Mouse (Mus musculus) NIH3T3 (cell line): ENCODE measurements around the gene Stim2.

ENCODE experiments used
- DNase-seq: peaks from one replicate; pipeline ENCODE4 v3.0.0-alpha.2; 2012; ENCODE audit warnings: low read depth

The Stim2 gene

GRCm38 (mm10) chr5:53998146-53998742 is at the start of gene Stim2:
Gene Stim2 (plus strand): TSS chr5:53998499.
- peak; percentile 98 for DNase-seq

GRCm38 (mm10) chr5:53948606-53949266 is 49.6 kb upstream of the Stim2 start:
- DNase-seq = peak; percentile 49

- DNase-seq = no peak
Measured at GRCm38 (mm10) chr5:53950189-53950588, 48.1 kb upstream of the Stim2 start.

DNA sequence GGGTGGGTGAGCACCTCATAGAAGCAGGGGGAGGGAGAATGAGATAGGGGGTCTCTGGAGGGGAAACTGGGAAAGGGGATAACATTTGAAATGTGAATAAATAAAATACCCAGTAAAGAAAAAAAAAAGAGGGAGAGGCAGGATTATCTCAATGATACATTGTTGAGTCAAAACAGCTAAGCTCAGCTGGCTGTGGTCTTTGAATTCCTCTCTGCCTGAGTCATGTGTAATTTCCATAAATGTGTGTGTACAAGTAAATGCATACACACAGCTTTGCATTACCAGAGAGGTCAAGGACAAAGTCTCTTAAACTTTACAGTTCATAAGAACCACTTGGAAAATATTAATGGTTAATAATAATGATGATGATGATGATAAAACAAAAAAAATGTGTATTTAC is 45.1 kb upstream of the Stim2 start:
- DNase-seq = peak; percentile 71

DNA sequence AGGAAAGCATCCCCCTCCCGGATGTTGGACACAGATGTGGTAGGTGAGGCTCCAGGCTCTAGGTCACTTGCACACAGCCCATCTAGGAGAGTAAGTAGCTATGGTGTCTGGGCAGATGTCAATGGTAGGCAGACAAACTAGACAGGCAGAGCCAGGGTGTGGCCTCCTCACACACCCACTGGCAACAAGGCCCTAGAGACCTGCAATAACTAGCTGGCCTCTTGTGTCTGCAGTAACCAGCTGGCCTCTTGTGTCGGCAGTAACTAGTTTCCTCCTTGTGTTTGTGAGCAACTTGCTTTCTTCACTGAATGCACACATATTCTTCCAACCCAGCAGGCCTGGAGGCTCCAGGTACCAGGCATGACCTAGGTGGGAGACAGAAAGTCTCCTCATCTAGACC is 44.5 kb upstream of the Stim2 start:
- DNase-seq = no peak

DNA sequence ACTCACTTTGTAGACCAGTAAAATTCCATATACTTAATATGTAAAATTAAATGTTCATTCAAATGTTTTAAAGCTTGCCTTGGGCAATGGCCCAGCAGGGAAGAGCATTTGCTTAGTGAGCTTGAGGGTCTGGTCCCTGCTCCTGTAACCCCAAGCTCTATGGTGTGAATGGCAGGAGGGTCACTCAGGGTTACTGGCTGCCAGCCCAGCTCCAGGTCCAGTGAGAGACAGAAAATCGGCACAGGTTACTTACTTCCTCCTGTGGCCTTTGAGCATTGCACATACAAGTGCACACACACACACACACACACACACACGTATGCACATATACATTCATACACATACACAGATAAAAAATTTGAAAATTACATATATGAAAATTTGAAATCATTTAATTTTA is 42.3 kb upstream of the Stim2 start:
- no peak for DNase-seq

- DNase-seq = peak; percentile 27
Measured at GRCm38 (mm10) chr5:53956396-53957314, 41.6 kb upstream of the Stim2 start.

DNA sequence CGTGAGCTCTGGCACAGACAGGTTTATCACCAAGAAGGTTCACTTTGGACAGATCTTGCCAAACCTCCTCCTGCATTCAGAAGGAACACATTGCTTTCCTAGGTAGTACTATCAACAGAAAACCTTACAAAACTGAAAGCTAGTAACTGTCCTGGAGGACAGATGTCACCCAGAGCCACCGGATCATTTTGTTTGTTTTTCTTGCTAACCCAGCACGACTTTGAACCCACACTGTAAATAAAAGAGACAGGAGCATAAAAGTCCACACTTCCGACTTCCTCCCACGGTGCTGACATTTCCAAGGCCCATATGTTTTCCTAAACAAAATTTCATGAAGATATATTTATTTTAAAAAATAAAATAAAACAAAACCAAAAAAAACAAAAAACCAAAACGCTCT is 41.0 kb upstream of the Stim2 start:
- no peak for DNase-seq

GRCm38 (mm10) chr5:53961229-53961628 is 37.1 kb upstream of the Stim2 start:
- no peak for DNase-seq

DNA sequence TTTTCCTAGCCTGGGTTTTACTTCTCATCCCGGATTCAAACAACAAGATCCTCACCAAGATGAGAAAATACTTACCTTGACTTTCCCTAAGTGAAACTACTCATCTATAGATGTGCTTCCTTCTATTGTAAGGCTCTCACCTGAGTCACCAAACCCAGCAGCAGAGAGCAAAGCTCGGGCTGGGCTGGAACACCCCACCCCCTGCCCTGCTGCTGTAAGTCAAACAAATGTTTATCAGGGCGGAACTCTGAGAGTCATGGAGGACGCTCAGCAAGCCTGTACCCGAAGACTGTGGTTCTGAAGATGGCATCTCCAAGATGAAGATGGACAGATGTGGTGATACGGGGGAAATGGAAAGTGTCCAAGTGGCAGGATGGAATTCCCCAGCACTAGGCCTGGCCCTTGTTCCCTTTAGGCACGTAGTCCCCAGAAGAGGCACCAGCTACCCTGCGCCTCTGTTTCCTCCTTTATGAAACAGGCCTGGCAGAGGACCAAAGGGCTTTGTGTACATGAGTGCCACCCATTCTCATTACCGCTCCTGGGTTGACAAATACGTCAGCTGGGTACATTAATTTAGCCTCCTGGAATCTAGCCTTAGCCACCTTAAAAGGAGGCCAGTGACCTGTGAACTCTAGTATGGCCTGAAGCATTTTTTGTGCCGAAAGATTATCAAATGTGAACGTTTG is 36.3 kb upstream of the Stim2 start:
- DNase-seq = no peak

GRCm38 (mm10) chr5:53965656-53966055 is 32.6 kb upstream of the Stim2 start:
- DNase-seq = no peak

GRCm38 (mm10) chr5:53967560-53967959 is 30.7 kb upstream of the Stim2 start:
- DNase-seq = no peak

- DNase-seq = no peak
Measured at GRCm38 (mm10) chr5:53970178-53970577, 28.1 kb upstream of the Stim2 start.

GRCm38 (mm10) chr5:53971201-53971600 is 27.1 kb upstream of the Stim2 start:
- peak; percentile 65 for DNase-seq

DNA sequence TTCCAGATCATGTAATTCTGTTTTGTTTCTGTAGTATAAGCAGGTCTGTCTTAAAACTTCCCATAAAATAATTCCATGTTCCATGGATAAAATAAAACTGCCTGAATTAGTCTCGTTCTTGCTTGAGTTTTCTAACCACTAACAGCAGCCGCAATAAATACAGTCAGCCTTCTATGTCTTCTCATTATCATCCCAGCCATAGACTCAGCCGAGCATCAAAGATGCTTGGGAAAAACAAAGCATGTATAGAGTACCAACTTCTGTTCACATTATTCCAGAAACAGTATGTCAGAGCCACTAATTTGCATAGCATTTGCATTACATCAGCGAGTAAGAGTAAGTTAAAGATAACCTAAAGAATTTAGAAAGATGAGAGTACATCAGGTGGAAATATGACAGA is 25.4 kb upstream of the Stim2 start:
- no peak for DNase-seq

GRCm38 (mm10) chr5:53976497-53976896 is 21.8 kb upstream of the Stim2 start:
- no peak for DNase-seq

- DNase-seq = no peak
Measured at GRCm38 (mm10) chr5:53977060-53977459, 21.2 kb upstream of the Stim2 start.

DNA sequence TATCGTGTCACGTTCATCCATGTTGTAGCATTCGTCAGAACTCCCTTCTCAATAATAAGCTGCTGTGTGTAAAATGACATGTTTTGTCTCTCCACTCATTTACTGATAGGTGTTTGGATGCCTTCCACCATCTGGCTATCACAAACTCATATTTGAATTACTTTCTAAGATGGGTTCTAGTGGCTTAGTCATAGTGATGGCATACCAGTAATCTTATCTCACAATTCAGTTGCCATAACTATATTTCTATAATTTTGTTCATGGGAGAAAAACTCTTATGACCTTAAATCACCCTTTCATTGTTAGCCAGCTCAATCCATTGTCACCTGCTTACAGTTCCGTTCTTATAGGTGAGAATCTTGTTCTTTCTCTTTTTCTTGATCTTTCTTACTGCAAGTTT is 14.9 kb upstream of the Stim2 start:
- DNase-seq = no peak

GRCm38 (mm10) chr5:53985632-53986031 is 12.7 kb upstream of the Stim2 start:
- no peak for DNase-seq

DNA sequence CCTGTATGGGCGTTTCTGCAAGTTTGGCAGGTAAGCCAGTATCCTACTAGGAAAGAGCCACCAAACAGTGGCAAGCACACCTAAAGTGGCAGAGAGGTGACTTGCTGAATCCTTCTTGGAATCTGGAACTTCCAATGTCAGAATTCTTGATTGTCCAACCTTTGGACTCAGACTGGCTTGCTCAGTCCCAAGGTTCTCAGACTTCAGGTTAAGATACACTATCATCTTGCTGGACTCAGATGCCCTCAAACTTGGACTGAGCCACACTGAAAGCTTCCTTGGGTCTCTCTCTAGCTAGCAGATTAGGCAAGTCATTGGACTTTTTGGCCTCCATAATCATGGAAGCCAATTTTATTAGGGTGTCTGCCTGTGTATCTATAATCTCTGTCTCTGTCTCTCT is 10.8 kb upstream of the Stim2 start:
- no peak for DNase-seq

DNA sequence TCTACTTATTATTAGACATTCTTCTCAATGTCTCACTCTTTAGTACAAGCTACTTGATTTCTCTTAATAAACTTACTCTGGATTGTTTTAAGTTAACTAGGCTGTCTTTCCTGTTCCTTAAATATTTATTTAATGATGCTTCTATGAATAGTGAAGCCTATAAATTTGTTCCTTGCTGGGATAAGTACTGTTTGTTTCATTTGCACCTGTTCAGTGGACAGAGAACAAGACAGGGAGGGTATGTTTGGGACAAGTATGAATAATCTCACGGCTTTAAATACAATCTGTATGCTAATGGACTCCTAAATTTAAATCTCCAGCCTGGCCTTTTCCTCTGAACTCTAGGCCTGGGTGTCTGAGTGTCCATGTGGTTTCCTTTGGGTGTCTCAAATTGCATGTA is 10.2 kb upstream of the Stim2 start:
- DNase-seq = no peak

DNA sequence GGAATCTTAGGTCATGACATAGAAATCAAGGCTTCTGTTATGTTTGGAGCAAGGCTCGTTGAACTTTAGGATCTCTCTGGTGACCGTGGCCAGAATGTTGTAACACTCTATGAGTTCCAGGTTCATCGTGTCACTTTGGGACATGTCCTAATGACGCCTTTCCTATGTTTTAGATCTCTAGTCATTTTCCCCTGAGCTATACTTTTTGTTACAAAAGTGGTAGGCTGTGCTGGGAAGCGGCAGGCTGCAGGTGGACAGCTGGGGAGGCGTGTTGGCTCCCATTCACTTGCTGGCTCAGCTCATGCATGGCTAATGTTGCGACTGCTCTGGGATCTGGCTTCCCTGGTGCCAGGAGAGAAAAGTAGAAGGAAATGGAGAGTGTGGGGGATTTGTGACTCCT is 5.7 kb upstream of the Stim2 start:
- DNase-seq = no peak
